Mouse (Mus musculus): ENCODE measurements at regions not wholly inside any gene's neighbourhood (a gene's known extent, or its start where the extent isn't known, plus 50 kb on each side); places are given as distances from the start of the nearest gene placed in this dataset.
"Not testable (repeated sequence)": the region's sequence is repeated elsewhere in the genome, so short reads cannot be mapped to it uniquely, and the experiment has no call there.

GRCm38 (mm10) chr5:28798361-28798760 is 331.3 kb upstream of the Shh start:
- H3K9me3 ChIP-seq = no peaks in the 10 kb centered on the region
- H3K4me3 ChIP-seq = no peak overlapping the region
- H3K36me3 ChIP-seq = no peaks in the 10 kb centered on the region
- H3K27me3 ChIP-seq = no peaks in the 10 kb centered on the region
- no peaks in the 10 kb centered on the region for H3K4me1 ChIP-seq (replicated peaks)
- 81% methylated on average over 1 of the region's 1 CpGs for WGBS
- H3K27ac ChIP-seq (replicated peaks) = no peak overlapping the region
- no peak for ATAC-seq (ENCODE audit: low FRiP score, low read depth)
- H3K9ac ChIP-seq = no peak overlapping the region
- no peak overlapping the region for H3K4me2 ChIP-seq

DNA sequence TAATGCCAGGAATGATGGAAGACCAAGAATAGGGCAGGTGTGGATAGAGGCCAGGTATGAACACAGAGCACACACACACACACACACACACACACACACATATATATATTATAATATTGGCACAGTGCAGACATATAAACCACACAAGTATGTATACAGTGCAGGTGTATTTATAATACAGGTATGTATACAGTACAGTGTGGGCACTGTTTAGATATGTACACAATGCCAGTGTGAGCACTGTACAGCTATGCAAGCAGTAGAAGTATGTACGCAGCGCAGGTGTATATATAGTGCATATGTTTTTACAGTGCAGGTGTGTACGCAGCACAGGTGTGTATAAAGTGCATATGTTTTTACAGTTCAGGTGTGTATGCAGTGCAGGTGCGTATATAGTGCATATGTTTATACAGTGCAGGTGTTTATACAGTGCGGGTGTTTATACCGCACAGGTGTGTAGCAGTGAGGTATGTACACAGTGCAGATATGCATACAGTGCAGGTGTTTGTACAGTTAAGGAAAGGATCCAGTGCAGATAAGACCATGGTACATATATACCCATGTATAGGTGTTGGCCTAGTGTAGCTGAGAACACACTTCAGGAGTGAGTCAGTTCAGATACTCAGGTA is 328.2 kb upstream of the Shh start:
- no peak; the same call in 1 of the 2 replicates for ATAC-seq (ENCODE audit: low FRiP score, low read depth)
- WGBS = 98% methylated on average over 6 of the region's 6 CpGs
- no peaks in the 10 kb centered on the region for H3K4me1 ChIP-seq (replicated peaks)

GRCm38 (mm10) chr5:28793781-28794180 is 326.7 kb upstream of the Shh start:
- Histone ChIP-seq H3K9ac (no peak overlapping the region), H3K36me3 (no peaks in the 10 kb centered on the region), H3K4me1 (replicated peaks) (no peaks in the 10 kb centered on the region), H3K9me3 (no peaks in the 10 kb centered on the region), H3K4me3 (no peak overlapping the region), H3K4me2 (no peak overlapping the region), H3K27ac (replicated peaks) (no peak overlapping the region), H3K27me3 (no peaks in the 10 kb centered on the region)
- WGBS = 78% methylated on average over 2 of the region's 2 CpGs
- ATAC-seq (ENCODE audit: low FRiP score, low read depth) = no peak

More for the DNA sequence above, 328.2 kb upstream of the Shh start:
- Histone ChIP-seq H3K4me2 (no peak overlapping the region), H3K9me3 (no peaks in the 10 kb centered on the region), H3K27me3 (no peaks in the 10 kb centered on the region), H3K27ac (replicated peaks) (no peak overlapping the region), H3K4me3 (no peak overlapping the region), H3K9ac (no peak overlapping the region), H3K36me3 (no peaks in the 10 kb centered on the region)

DNA sequence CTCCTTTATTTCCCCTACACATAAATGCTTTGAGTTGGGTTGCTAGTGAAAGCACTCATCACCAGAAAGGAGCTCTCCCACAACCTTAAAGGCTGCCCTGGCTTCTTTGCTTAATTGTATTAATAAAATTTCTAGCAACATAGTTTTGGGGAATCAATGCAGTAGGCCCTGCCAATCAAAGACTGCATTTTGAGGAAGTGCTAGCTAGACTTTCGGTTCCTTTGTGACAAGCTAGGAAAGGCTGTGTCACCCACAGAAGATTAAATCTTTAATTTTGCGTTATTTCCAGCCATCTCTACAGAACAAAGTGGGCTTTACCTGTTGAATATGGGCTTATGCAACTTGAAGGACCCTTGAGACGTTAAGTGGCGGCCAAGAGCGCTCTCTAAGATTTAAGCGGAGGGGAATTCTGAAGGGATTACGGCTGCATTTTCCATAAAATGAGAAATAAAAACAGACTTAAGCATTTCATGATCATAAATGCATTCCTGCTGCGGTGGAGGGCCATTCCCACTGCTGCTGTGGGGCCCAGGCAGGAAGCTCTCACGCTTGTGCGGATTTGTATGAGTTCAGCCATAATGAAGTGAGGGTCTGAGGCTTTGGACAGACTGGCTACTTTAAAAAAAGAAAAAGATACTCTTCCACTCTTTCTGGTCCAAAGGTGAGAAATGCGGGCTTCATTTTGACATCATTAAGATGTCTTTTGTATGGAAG is 318.4 kb upstream of the Shh start:
- H3K4me1 ChIP-seq (replicated peaks) = no peaks in the 10 kb centered on the region
- no peaks in the 10 kb centered on the region for H3K36me3 ChIP-seq
- no peak overlapping the region for H3K9ac ChIP-seq
- H3K4me3 ChIP-seq = no peak overlapping the region
- H3K27ac ChIP-seq (replicated peaks) = no peak overlapping the region
- no peak for ATAC-seq (ENCODE audit: low FRiP score, low read depth)
- no peaks in the 10 kb centered on the region for H3K9me3 ChIP-seq
- no peaks in the 10 kb centered on the region for H3K27me3 ChIP-seq
- WGBS = 86% methylated on average over 11 of the region's 11 CpGs
- H3K4me2 ChIP-seq = no peak overlapping the region

DNA sequence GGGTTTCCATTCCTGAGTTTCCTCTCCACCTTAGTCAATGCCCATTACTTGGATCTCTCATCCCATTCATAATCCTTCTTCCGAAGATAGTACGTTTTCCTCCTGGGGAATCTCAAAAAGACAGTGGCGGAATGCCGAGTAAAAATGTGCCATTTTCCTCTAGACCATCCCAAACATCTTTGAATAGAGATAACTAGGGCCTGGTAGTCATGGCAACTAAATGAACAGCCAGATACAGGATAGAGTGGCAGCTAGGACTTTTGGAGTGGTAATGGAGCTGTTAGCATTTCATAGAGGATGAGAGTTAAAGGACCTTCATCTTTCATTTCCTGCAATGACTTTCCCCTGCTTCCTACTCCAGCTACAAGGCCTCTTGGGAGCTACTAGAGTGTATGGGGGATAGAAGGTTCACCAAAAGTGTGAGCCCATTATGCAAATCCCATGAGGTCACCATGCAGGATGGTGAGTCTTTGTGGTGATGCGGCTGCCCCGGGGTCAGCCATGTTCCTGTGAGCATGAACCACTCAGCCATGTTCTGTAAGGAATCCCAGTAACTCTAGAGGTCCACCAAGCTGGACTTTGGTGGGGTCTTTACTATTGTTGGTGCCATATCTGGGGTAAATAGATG is 317.4 kb upstream of the Shh start:
- Histone ChIP-seq H3K4me2 (no peak overlapping the region), H3K36me3 (no peaks in the 10 kb centered on the region), H3K4me3 (no peak overlapping the region), H3K27me3 (no peaks in the 10 kb centered on the region), H3K4me1 (replicated peaks) (no peaks in the 10 kb centered on the region), H3K27ac (replicated peaks) (no peak overlapping the region), H3K9ac (no peak overlapping the region), H3K9me3 (no peaks in the 10 kb centered on the region)
- ATAC-seq (ENCODE audit: low FRiP score, low read depth) = no peak
- 91% methylated on average over 6 of the region's 6 CpGs for WGBS

GRCm38 (mm10) chr5:28775648-28776359 is 308.7 kb upstream of the Shh start:
- Histone ChIP-seq H3K27me3 (no peaks in the 10 kb centered on the region), H3K4me3 (no peak overlapping the region), H3K9me3 (no peaks in the 10 kb centered on the region), H3K4me2 (no peak overlapping the region), H3K9ac (no peak overlapping the region), H3K36me3 (no peaks in the 10 kb centered on the region), H3K27ac (replicated peaks) (no peak overlapping the region), H3K4me1 (replicated peaks) (peaks cover 6% of the 10 kb centered on the region; the same call in 1 of the 2 replicates)
- 83% methylated on average over 2 of the region's 2 CpGs for WGBS
- no peak for ATAC-seq (ENCODE audit: low FRiP score, low read depth)

GRCm38 (mm10) chr5:28771796-28772195 is 304.7 kb upstream of the Shh start:
- WGBS = 62% methylated on average over 1 of the region's 1 CpGs
- Histone ChIP-seq H3K27ac (replicated peaks) (no peak overlapping the region), H3K4me3 (no peak overlapping the region), H3K27me3 (no peaks in the 10 kb centered on the region), H3K36me3 (no peaks in the 10 kb centered on the region), H3K4me1 (replicated peaks) (peaks cover 6% of the 10 kb centered on the region; the same call in 1 of the 2 replicates), H3K4me2 (no peak overlapping the region), H3K9ac (no peak overlapping the region), H3K9me3 (no peaks in the 10 kb centered on the region)
- no peak for ATAC-seq (ENCODE audit: low FRiP score, low read depth)

DNA sequence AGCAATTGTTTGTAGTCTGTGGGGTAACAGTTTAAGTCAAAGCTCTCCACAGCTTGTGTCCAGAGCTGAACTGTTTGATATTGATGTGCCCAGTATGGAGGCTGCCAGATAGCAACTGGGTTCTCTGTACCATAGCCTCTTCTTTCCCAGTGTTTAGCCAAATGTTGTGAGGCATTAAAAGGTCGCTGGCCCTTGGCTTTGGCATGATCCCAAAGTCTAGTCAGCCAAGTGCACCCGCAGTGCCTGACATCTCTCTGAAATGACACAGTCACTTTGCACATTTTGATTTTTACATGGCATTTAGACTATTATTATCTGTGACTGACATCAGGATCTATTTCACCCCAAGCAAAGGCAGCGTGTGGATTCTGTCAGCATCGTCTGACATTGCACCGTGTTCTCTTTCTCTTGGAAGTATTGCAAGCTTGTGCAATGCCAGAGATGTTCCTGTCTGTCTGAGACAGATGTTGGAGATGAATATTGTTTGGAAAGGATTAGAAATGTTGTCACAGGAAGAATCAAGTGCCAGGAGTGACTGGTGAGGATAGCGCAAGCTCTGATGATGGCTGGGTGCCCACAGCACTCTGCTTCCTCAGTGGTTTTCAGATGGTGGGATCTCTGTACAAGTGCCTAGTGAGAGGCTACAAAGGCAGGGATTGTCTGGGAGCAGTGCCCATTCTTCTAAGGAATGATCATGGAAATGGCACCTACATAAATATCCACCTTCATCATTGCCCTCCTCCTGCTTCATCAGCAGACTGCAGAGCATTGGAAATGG is 289.3 kb upstream of the Shh start:
- no peaks in the 10 kb centered on the region for H3K27me3 ChIP-seq
- no peak for ATAC-seq (ENCODE audit: low FRiP score, low read depth)
- WGBS = 83% methylated on average over 6 of the region's 6 CpGs

DNA sequence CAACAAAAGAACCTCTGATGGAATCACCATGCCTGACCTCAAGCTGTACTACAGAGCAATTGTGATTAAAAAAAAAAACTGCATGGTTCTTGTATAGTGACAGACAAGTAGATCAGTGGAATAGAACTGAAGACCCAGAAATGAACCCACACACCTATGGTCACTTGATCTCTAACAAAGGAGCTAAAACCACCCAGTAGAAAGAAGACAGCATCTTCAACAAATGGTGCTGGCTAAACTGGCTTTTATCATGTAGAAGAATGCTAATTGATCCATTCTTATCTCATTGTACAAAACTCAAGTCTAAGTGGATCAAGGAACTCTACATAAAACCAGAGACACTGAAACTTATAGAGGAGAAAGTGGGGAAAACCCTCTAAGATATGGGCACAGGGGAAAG is 284.8 kb upstream of the Shh start:
- not testable (repeated sequence) for H3K4me1 ChIP-seq (replicated peaks); H3K9me3 ChIP-seq; H3K4me3 ChIP-seq; H3K27ac ChIP-seq (replicated peaks); H3K4me2 ChIP-seq; ATAC-seq (ENCODE audit: low FRiP score, low read depth); H3K36me3 ChIP-seq; H3K9ac ChIP-seq; H3K27me3 ChIP-seq

More for the DNA sequence above, 289.3 kb upstream of the Shh start:
- Histone ChIP-seq H3K27ac (replicated peaks) (no peak overlapping the region), H3K4me3 (no peak overlapping the region), H3K4me1 (replicated peaks) (no peaks in the 10 kb centered on the region), H3K9ac (no peak overlapping the region), H3K36me3 (no peaks in the 10 kb centered on the region), H3K4me2 (no peak overlapping the region), H3K9me3 (no peaks in the 10 kb centered on the region)

- Histone ChIP-seq H3K9me3 (no peaks in the 10 kb centered on the region), H3K36me3 (no peaks in the 10 kb centered on the region), H3K4me1 (replicated peaks) (no peaks in the 10 kb centered on the region), H3K27me3 (no peaks in the 10 kb centered on the region), H3K4me2 (no peak overlapping the region), H3K9ac (no peak overlapping the region), H3K4me3 (no peak overlapping the region), H3K27ac (replicated peaks) (no peak overlapping the region)
- ATAC-seq (ENCODE audit: low FRiP score, low read depth) = no peak
- 82% methylated on average over 3 of the region's 3 CpGs for WGBS
Measured at GRCm38 (mm10) chr5:28734768-28735167, 267.7 kb upstream of the Shh start.

GRCm38 (mm10) chr5:28722067-28722466 is 255.0 kb upstream of the Shh start:
- Histone ChIP-seq H3K9ac (no peak overlapping the region), H3K4me3 (no peak overlapping the region), H3K27ac (replicated peaks) (no peak overlapping the region), H3K27me3 (no peaks in the 10 kb centered on the region), H3K9me3 (no peaks in the 10 kb centered on the region), H3K36me3 (no peaks in the 10 kb centered on the region), H3K4me2 (no peak overlapping the region), H3K4me1 (replicated peaks) (no peaks in the 10 kb centered on the region)
- 83% methylated on average over 3 of the region's 3 CpGs for WGBS
- ATAC-seq (ENCODE audit: low FRiP score, low read depth) = no peak
